Mouse (Mus musculus): Measurements from ENCODE around the gene Sept10. TPM values are rescaled to one million over a fixed set of nuclear protein-coding genes. Genes with fewer than 3 reads are reported as not detected.

Sept10 gene
- polyA plus RNA-seq, 2 experiments: 8.1 to 10.9 TPM

DNA sequence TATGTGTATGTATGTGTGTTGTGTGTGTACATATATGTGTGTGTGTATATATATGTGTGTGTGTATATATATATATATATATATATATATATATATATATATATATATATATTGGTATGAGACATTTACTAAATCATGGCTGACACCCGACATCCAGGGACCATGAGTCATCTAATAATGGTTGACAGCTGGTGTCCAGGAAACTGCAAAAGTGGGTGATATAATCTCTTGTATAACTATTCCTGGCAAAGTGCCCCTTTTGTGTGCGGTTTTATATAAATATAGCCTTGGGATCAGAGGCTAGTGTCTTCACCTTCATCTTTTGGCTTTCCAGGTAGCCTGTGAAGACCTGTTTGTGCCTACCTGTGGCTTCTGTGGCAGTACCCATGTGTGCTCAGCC, 29.0 kb upstream of the Sept10 start:
- H3K36me3 ChIP-seq (replicated peaks; ENCODE audit: control insufficient read depth, insufficient read depth, low read depth): no peaks in the 10 kb centered on the region
- WGBS (ENCODE audit: insufficient replicate concordance): 60% methylated on average over 2 of the region's 2 CpGs
- H3K27me3 ChIP-seq (ENCODE audit: control insufficient read depth, insufficient read depth, low read length): no peaks in the 10 kb centered on the region
- H3K4me3 ChIP-seq (ENCODE audit: insufficient read depth in 1 of 2, low read depth in 2 of 2, low read length in 2 of 2): no peak overlapping the region
- H3K9ac ChIP-seq (replicated peaks): no peak overlapping the region
- no peaks in the 10 kb centered on the region for H3K9me3 ChIP-seq (ENCODE audit: control insufficient read depth, low read length)
- H3K27ac ChIP-seq: no peak overlapping the region
- no peak for TF ChIP-seq EP300 (IDR thresholded peaks at IDR 0.05; ENCODE audit: low read depth)
- TF ChIP-seq CTCF (IDR thresholded peaks at IDR 0.05; ENCODE audit: low read depth): no peak
- ATAC-seq (ENCODE audit: insufficient read depth) (no peak), DNase-seq (ENCODE audit: low read depth in 3 of 3, low spot score in 3 of 3) (no peak)
- H3K4me1 ChIP-seq (replicated peaks; ENCODE audit: control insufficient read depth in 2 of 2, insufficient read depth in 2 of 2, low read length in 1 of 2): peaks cover 0 to 5% of the 10 kb centered on the region in 2 experiments; a peak in 2 of 4 replicates
- no peak overlapping the region for H3K4me2 ChIP-seq (ENCODE audit: low read depth)

DNA sequence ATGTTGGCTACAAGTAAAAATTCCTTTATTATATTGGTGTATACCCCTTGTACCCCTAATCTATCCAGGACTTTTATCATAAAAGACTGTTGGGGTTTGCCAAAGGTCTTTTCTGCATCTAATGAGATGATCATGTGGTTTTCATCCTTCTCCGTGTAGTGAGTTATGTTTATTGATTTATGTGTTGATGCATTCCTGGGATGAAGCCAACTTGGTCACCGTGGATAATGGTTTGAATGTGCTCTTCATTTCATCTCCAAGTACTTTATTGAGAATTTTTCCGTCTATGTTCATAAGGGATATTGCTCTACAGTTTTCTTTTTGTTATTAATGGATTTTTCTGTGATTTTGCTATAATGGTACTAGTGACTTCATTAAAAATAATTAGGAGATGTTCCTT, 27.9 kb upstream of the Sept10 start:
- no peak for DNase-seq (ENCODE audit: low read depth in 3 of 3, low spot score in 3 of 3)
- no peak overlapping the region for H3K9ac ChIP-seq (replicated peaks)
- TF ChIP-seq CTCF (IDR thresholded peaks at IDR 0.05; ENCODE audit: low read depth) (no peak), EP300 (IDR thresholded peaks at IDR 0.05; ENCODE audit: low read depth) (no peak)
- H3K27ac ChIP-seq: no peak overlapping the region
- no peak overlapping the region for H3K4me2 ChIP-seq (ENCODE audit: low read depth)
- H3K27me3 ChIP-seq (ENCODE audit: control insufficient read depth, insufficient read depth, low read length): no peaks in the 10 kb centered on the region
- no peak for ATAC-seq (ENCODE audit: insufficient read depth)
- H3K4me1 ChIP-seq (replicated peaks; ENCODE audit: control insufficient read depth in 2 of 2, insufficient read depth in 2 of 2, low read length in 1 of 2): no peaks in the 10 kb centered on the region; a peak in 1 of 4 replicates
- WGBS (ENCODE audit: insufficient replicate concordance): 51% methylated on average over 3 of the region's 3 CpGs
- no peak overlapping the region for H3K4me3 ChIP-seq (ENCODE audit: insufficient read depth in 1 of 2, low read depth in 2 of 2, low read length in 2 of 2)
- H3K9me3 ChIP-seq (ENCODE audit: control insufficient read depth, low read length): no peaks in the 10 kb centered on the region
- H3K36me3 ChIP-seq (replicated peaks; ENCODE audit: control insufficient read depth, insufficient read depth, low read depth): no peaks in the 10 kb centered on the region

DNA sequence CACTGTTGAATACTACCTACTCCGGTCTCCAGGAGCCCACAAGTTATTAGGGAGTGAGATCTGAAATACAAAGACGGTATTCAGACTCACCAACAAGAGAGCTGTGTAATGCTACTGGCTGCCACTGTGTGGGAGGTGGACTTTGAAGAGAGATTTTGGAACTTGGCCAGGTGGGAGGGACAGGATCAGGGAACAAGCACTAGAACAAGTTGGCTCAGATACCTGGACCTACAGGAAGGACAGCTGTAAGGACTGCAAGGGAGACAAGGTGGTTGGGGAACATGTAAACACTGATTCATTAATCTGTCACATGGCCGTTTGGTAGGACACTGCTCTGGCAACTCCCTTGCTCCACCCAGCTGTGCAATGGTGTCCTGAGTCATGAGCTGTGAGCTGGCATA, 19.5 kb upstream of the Sept10 start:
- ATAC-seq (ENCODE audit: insufficient read depth) (no peak), DNase-seq (ENCODE audit: low read depth in 3 of 3, low spot score in 3 of 3) (no peak)
- H3K36me3 ChIP-seq (replicated peaks; ENCODE audit: control insufficient read depth, insufficient read depth, low read depth): no peaks in the 10 kb centered on the region
- no peak overlapping the region for H3K4me2 ChIP-seq (ENCODE audit: low read depth)
- no peak overlapping the region for H3K27ac ChIP-seq
- H3K4me3 ChIP-seq (ENCODE audit: insufficient read depth in 1 of 2, low read depth in 2 of 2, low read length in 2 of 2): no peak overlapping the region
- no peak overlapping the region for H3K9ac ChIP-seq (replicated peaks)
- H3K9me3 ChIP-seq (ENCODE audit: control insufficient read depth, low read length): no peaks in the 10 kb centered on the region
- H3K4me1 ChIP-seq (replicated peaks; ENCODE audit: control insufficient read depth in 2 of 2, insufficient read depth in 2 of 2, low read length in 1 of 2): no peaks in the 10 kb centered on the region
- H3K27me3 ChIP-seq (ENCODE audit: control insufficient read depth, insufficient read depth, low read length): no peaks in the 10 kb centered on the region
- 51% methylated on average over 3 of the region's 3 CpGs for whole genome bisulfite sequencing (ENCODE audit: insufficient replicate concordance)
- no peak for TF ChIP-seq EP300 (IDR thresholded peaks at IDR 0.05; ENCODE audit: low read depth)
- no peak for TF ChIP-seq CTCF (IDR thresholded peaks at IDR 0.05; ENCODE audit: low read depth)

DNA sequence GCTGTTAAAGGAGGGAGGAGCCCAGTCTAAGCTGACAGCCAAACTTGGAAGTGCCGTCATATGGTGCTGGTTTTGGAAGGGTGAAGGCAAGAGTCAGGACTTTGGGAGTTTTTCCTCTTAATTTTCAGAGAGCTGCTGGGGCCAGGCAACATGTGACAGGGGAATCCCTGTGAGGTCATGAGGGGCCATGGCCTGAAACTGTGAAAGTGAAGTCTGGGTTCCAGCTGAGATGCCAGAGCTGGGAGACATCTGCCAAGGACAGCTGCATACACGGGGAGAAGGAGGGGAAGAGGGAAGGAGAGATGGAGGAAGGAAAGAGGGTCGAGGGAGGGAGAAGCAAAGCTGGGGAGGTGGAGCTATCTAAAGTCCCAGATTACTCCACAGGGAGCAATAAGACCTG, 16.1 kb upstream of the Sept10 start:
- no peak for TF ChIP-seq CTCF (IDR thresholded peaks at IDR 0.05; ENCODE audit: low read depth)
- no peak for TF ChIP-seq EP300 (IDR thresholded peaks at IDR 0.05; ENCODE audit: low read depth)
- no peaks in the 10 kb centered on the region for H3K36me3 ChIP-seq (replicated peaks; ENCODE audit: control insufficient read depth, insufficient read depth, low read depth)
- no peak overlapping the region for H3K4me3 ChIP-seq (ENCODE audit: insufficient read depth in 1 of 2, low read depth in 2 of 2, low read length in 2 of 2)
- no peaks in the 10 kb centered on the region for H3K4me1 ChIP-seq (replicated peaks; ENCODE audit: control insufficient read depth in 2 of 2, insufficient read depth in 2 of 2, low read length in 1 of 2)
- no peak overlapping the region for H3K27ac ChIP-seq
- H3K27me3 ChIP-seq (ENCODE audit: control insufficient read depth, insufficient read depth, low read length): no peaks in the 10 kb centered on the region
- ATAC-seq (ENCODE audit: insufficient read depth) (no peak), DNase-seq (ENCODE audit: low read depth in 3 of 3, low spot score in 3 of 3) (no peak)
- H3K9me3 ChIP-seq (ENCODE audit: control insufficient read depth, low read length): no peaks in the 10 kb centered on the region
- H3K9ac ChIP-seq (replicated peaks): no peak overlapping the region
- no peak overlapping the region for H3K4me2 ChIP-seq (ENCODE audit: low read depth)
- WGBS (ENCODE audit: insufficient replicate concordance): 34% methylated on average over 3 of the region's 3 CpGs

DNA sequence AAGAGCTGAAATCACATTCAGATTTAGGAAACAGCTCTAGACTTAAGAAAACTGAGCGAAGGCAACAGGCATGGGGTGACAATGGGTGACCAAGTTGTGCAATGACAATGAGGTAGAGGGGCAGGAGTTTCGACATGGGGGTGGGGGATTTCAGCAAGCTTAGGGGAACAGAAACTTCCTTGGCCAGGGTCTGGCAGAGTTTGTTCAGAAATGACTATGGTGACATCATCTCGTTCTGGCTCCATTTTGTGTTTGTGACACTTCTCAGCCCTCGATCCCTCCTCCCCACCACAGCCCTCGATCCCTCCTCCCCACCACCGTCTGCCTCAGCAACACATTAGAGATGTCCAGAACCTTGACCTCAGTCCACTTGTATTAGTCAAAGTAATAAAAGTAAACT, 14.8 kb upstream of the Sept10 start:
- no peak overlapping the region for H3K4me3 ChIP-seq (ENCODE audit: insufficient read depth in 1 of 2, low read depth in 2 of 2, low read length in 2 of 2)
- TF ChIP-seq EP300 (IDR thresholded peaks at IDR 0.05; ENCODE audit: low read depth): no peak
- no peaks in the 10 kb centered on the region for H3K9me3 ChIP-seq (ENCODE audit: control insufficient read depth, low read length)
- H3K36me3 ChIP-seq (replicated peaks; ENCODE audit: control insufficient read depth, insufficient read depth, low read depth): no peaks in the 10 kb centered on the region
- no peak for DNase-seq (ENCODE audit: low read depth in 3 of 3, low spot score in 3 of 3)
- H3K27ac ChIP-seq: no peak overlapping the region
- H3K4me1 ChIP-seq (replicated peaks; ENCODE audit: control insufficient read depth in 2 of 2, insufficient read depth in 2 of 2, low read length in 1 of 2): no peaks in the 10 kb centered on the region
- no peak for ATAC-seq (ENCODE audit: insufficient read depth)
- H3K4me2 ChIP-seq (ENCODE audit: low read depth): no peak overlapping the region
- 50% methylated on average over 6 of the region's 6 CpGs for WGBS (ENCODE audit: insufficient replicate concordance)
- no peak overlapping the region for H3K9ac ChIP-seq (replicated peaks)
- H3K27me3 ChIP-seq (ENCODE audit: control insufficient read depth, insufficient read depth, low read length): no peaks in the 10 kb centered on the region

Measured in liver, embryonic 14.5 days (tissue).